Mouse (Mus musculus) embryo, embryonic 11 days (tissue): Measurements from ENCODE around the gene Med27.

Experiments used
- DNase-seq: peaks from one replicate; pipeline ENCODE4 v3.0.0-alpha.2; 2015

Med27 gene

DNA sequence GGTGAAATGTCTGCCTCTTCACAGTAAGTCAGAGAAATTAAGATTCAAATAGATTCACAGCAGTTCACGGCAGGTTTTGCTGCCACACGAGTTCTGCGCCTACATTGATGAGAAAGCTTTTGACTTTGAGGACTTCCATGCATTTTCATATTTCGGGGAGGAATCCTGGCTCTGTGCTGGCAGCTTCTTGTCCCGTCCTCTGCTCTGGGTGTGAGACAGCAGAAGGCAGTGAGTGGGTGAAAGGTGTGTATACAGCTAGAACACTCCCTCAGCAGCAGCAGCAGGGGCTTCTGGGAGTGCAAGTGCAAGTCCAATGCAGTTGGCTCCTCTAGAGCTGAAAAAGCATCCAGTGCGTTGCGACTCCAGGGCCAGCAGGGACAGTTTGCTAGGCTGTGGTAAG, 53.6 kb downstream of the Med27 start:
- no peak for DNase-seq

DNA sequence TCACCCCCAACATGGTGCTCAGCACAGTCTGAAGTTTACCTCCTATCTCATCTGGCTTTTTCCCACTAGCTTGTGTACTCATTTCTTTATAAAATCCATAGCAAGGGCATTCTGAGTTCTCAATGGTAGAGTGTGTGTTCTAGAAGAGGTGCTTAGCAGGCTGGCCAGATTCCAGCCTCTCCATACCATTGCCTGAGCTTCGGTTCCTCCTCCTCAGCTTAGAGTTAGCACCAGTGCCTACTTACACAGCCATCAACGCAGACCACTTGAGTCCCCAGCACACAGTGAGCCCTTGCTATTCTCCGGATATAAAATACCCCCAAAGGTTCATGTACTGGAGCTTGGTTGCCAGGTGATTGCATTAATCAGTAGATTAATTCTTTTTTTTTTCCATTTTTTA, 54.2 kb downstream of the Med27 start:
- no peak for DNase-seq

DNA sequence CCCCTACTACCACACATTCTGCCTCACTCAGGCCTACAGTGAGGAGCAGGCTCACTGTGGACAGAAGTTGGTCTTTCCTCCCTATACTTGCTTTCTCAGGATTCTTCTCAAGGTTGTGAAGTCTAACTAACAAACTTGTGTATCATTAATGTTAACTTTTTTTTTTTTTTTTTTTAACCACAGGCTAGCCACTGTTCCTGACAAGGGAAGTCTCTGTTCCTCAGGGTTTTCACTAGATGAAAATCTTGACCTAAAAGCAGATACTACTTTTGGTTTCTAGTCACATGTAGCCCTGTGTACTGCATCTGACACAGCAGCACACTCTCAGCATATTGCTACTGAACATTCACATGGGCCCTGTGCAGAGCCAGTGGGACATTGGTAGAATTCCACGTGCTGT, 55.2 kb downstream of the Med27 start:
- DNase-seq = no peak

DNA sequence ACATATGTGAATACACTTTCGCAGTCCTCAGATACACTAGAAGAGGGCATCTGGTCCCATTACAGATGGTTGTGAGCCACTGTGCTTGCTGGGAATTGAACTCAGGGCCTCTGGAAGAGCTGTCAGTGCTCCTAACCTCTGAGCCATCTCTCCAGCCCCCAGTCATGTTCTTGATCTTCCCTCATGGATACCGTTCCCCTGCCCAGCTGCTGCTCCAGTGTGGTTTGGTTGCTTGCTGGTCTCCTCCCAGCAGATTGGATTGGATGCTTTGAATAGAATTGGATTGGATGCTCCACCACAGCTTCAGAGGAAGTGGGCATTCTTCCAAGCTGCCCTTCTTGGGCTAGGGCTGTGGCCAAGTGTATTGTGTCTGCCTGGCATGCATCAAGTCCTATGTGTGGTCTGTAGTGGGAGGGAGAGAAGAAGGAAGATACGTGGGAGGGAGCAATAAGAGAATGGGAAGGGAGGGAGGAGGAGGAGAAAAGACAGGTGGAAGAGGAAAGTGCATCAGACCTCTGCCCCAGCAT, 56.0 kb downstream of the Med27 start:
- no peak for DNase-seq

DNA sequence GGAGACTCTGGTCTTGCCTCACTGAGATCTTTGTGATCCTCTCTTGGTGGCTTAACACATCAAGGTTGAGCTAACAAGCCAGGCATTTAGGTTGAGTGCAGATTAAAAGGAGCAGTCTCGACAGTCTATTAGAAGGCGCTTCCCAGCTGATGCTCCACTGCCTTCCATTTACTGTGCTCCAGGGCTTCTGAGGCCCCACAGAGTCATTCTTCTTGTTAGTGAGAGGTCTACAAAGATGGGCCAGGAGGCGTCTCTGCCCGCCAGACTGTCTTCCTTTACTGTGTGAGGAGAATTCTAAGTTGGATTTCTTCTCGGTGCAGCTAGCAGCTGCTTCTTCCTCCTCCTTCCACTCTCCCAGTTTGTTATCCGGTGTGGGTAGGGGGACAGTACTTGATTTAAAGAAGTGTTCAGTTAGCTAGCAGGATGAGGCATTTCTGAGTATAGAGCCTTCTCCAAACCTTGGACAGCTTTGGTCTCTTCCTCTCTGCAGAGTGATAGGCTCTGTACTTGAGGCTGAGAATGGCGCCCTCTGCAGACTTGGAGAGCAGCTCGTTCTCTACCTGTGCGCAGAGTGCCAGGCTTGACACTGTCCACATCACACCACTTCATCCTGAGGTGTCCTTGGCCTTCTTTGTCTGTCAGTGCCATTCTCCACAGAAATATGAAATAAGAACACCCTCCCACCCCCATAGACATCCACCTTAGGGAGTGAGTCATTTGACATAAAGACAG, 57.3 kb downstream of the Med27 start:
- DNase-seq = peak; percentile 22

DNA sequence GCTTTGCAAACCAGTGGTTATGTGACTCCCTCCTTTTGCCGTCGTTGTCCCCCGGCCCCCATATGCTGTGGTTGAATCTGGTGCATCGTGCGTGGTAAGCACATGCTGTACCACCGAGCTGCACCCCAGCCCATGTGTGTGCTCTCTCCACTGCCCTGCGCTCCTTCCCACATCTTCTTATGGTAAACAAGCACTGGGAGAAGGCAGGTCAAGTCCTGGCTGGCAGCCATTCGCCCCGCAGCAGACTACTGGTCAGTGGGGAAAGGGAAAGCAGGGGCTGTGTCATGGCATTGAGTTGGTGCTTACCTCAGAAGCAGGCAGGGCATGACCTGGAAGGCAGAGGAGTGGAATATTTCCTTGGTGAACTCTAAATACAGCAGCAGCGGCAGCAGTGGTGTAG, 58.3 kb downstream of the Med27 start:
- no peak for DNase-seq

DNA sequence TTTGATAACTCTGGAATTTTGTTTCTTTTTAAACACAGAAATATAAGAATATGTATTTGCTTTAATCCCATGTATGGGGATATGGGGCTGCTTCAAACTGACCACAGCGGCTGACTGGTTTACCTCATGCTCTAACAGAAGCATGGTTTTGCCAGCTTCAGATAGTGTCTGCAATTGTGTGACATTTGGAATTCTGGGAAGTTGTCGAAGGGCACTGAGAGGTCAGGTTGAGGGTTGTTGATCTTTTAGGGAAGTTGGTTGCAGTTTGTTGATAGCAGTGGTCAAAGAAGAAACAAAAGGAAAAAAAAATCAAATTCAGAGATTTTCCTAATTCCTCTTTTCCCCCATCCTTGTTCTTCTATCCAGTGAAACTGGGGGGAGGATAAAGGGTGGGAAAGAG, 59.2 kb downstream of the Med27 start:
- DNase-seq = no peak

DNA sequence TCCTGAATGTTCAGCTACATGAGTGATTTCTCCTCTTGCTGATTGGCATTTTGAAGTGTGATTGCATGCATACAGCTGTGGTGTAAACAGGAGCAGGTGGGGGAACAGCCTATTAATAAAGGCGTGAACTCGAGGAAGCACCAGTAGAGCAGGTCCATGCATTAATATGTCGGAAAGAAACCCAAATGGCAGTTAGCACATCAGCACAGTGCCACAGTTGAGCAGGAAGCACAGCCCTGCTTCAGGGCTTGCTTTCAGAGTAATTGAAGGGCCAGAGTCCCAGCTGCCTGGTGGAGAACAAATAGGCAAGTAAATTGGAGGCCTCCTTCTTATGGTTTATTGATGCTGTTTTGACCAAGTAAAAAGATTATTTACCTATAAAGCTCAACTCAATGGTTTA, 60.7 kb downstream of the Med27 start:
- no peak for DNase-seq

DNA sequence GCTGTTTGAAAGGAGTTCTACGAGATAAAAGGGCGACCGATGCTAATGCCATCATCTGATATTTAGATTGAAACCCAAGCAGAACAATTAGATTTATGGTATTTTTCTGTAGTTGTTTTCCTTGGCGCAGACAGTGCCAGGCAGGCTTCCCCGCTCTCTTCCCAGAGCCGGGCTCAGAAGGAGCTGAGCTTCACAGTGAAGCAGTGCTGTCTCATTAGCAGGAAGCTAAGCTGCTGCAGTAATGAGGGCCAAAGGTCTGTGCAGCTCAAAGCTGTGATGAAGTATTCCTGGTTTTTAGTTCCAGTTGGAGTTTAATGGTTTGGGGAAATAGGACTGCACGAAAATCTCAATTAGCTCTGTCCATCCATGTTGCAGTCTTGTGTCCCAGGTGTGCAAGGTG, 61.1 kb downstream of the Med27 start:
- no peak for DNase-seq

DNA sequence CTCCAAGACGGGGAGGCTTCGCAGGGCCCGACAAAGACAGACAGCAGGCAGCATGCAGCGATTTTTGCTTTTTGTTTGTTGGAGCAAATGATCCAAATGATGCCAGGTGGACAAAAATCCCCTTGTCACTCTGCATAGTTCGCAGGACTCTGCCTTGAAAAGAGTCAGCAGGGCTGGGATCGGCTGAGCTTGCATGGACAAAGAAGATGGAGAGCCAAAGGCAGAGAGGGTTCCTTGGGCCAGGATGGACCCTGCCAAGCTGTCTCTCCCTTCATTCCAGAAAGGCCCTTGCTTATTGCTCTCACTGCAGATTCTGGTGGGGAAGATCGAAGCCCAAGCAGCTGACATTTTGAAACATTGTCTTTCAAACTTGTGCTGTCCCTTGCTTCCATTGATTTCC, 64.3 kb downstream of the Med27 start:
- no peak for DNase-seq

DNA sequence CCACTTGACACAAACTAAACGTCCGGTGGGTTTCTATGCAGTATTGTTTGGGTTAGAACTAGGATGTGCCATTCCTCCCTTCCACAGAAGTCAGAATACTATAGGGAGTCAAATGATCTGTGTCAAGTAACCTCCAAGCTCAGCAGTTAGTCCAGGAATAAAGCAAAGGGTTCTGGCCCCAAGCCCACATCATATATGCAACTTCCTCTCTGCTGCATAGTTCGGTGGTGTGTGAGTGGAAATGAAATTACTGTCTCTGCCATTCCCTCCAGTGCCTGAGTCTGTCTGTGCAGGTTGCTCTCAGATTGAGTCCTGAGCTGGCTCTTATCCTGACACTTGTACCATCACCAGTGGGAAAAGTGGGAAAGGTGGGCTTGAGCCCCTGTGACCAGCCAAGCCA, 65.8 kb downstream of the Med27 start:
- DNase-seq = no peak

DNA sequence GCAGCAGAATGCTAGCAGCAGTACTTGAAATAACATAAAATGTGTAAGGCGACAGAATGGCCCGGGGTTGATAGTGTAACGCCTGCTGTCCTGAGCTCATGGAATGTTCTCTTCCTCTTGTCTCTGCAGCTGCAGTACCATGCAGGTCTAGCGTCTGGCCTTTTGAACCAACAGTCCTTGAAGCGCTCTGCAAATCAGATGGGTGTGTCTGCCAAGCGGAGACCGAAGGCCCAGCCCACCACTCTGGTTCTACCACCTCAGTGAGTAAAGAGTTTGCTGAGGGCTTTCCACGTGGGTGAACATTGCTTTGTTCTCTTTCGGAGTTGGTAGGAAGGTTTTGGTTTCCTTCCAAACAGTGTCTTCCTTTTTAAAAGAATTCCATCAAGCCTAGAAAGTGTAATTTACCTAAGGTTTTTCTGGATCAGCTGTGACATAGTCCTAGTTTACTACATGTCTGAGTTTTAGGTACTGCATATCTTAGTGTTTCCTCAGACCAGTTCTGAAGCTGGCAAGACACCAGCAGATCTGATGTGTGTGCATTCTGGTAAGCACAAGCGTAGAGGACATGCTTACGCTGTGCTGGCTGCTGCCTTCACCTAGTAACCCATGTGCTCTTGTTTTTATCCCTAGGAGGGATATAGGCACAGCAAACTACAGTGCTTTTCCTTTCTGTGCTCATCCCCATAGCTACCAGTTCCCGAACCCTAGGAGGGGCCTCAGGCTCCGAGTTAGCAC, 66.8 kb downstream of the Med27 start:
- no peak for DNase-seq

DNA sequence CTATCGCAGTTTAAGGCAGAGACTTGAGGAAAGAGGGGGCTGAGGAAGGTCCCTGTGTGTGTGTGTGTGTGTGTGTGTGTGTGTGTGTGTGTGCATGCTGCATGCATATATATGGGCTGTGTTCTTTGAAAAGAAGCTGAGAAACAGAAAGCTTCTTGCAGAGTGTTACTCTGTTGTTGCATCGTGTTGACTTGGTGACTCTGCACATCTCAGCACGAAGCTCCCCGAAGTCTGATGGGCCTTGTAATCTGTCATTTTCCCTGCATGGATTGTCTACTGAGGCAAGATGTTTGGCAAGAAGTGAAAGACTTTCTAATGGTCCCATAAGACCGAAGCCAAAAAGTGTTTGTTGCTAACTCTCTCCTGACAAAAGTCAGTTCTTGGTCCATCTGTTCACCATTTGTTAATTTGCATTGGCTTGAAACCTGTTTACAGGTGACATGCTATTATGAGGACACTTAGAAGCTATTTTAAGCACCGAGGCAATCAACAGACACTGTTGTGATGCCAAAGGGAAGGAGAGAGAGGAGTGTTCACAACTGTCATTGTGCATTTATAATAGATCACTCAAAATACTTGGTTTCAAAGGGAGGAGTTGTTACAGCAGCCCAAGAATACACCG, 68.3 kb downstream of the Med27 start:
- DNase-seq = no peak

DNA sequence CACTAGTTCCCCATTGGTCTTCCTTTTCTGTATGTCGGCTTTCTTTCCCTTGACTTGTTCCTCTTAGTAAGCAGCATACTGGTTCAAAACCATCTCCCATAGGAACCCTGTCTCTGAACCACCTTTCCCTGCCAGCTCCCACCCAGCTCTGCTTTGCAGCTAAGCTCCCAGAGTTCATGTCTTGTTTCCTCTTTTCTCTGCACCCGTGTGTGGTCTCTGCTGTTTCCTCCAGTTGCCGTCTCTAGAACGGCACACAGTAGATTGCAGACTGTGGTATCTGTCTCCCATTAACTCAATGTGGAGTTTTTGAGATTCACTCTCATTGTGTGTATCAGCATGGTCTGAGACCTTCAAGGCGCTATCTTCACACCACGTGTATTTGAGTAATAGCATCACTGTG, 71.9 kb downstream of the Med27 start:
- DNase-seq = no peak

DNA sequence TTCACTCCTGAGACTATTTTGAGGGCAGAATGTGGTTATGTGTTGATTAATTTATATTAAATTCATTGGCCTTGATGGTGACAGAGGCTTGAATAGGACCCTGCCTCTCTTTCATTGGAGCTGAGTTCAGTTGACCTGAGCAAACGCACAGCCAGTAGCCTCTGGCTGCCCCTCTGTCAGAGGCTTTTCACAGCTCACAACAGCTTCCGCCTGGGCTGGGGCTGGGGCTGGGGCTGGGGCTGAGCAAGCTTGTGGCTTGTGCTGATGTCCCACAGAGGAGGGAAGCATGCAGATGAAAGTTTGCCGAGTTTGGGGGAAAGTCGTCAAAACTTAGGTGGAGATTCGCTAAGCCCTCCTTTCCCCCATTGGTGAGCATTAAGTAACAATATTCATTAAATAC, 72.8 kb downstream of the Med27 start:
- DNase-seq = no peak

DNA sequence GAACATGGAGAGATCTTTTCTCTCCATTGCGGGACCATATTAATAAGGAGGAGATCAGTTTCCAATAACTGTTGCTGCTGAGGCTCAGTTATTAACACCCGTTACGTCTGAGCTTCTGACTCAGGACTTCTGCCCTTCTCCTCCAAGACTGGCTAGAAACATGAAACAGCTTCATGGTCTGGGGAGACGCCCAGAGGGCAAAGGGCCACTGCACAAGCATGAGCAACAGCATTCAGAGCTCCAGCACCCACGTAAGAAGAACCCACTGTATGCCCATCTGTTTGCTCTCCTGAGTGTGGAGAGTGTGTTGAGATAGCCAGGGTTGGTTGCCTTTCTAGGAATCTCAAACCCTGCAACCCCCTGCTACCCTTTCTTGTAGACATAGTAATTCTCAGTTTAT, 73.3 kb downstream of the Med27 start:
- no peak for DNase-seq

DNA sequence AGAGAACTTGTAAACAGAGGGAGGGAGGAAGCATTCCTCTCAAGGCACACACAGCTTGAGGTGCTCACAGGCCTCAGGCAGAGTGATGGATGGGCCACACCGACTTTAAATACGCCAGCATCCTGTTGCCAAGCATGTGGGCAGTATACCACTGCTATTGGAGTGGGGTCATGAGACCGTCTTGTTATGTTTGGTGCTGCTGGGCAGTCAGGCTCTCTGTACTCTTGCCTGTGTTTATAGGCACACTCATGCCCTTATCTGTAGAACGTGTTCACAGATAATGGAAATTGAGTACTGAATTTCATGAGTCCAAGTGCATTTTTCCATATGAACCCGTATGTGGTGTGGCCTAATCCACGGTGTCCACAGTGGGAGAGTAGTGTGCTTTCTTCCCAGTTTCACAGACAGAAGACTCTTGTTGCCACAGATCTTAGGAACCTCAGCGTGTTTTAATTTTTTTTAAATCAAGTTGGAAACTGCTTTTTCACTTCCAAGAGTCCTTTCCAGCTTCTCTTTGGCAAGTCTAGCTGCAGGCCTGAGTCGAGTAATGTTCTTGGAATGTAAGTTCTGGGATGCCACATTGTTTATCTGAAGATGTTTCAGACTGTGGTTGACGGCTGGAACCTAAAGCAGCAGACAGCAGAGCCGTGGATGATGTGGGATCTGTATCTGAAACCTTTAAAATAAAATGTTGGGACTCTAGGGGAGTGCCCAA, 75.7 kb downstream of the Med27 start:
- no peak for DNase-seq

DNA sequence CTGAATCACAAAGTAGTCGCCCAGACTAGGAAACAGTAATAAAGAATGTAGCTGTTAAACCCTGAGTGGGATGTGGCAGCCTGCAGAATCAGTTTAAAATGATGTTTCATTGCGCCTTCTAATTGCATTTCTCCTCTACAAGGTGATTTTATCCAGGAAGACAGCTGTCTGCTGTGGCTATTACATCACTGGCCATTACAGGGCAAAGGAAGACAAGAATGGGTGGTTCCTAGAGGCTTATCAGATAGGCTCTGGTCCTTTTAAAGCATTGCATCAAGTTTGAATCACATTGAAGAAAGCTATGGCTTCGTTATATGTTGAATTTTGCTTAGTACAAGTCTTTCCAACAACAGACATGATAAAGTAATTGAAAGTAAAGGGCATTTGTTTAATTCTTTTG, 76.4 kb downstream of the Med27 start:
- no peak for DNase-seq

DNA sequence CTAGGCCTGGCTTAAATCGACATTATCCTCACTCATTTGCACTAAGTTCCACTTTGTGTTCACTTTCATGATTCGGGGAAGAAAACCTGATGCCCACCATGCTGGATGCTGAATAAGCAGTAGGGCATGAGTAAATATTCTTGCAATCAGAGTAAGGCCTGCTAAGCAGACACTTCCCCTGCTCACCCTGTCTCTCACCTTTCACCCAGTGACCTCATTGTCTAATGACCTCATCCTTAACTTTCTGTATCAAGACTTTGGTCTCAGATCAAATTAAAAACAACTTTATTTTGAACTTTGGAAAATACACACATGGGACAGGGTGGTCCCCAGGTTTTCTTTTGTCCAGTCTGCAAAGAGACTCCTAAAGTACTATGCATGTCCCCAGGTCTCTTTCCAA, 78.8 kb downstream of the Med27 start:
- DNase-seq = no peak

DNA sequence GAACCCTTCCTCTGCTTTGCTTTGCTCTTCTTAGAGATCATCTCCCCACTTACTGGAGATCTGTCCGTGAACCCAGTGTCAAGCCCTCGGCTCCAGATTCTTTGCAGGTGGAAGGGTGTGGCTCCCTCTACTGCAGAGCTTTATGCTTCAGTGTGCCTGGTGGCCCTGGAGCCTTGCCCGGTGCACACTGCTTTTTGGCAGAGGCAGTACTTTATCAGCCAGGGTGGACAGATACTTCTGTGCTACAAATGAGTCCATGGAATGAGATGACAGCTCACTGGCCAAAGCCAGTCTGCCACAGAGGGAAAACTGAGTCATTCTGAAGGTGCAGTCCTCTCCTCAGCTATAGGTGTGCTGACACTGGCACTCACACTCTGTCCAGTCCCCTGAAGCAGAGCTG, 80.1 kb downstream of the Med27 start:
- DNase-seq = no peak

DNA sequence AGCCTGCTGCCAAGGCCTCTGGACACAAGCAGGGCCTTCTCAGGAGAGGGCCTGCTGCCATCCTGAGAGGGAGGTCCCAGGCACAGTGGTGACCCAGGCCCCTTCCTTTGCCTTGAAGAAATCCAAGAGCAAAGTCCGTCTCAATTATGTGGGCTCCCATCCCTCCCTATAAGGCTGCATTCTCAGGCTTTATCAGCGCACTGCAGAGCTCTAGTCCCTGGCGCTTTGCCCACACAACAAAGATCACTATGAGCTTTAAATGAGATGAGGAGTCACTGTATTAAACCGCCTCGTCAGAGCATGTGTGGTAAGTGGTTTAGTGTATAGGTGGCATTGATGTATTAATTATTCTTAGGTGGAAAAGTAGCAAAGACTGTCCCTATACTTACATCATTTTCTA, 85.9 kb downstream of the Med27 start:
- no peak for DNase-seq

DNA sequence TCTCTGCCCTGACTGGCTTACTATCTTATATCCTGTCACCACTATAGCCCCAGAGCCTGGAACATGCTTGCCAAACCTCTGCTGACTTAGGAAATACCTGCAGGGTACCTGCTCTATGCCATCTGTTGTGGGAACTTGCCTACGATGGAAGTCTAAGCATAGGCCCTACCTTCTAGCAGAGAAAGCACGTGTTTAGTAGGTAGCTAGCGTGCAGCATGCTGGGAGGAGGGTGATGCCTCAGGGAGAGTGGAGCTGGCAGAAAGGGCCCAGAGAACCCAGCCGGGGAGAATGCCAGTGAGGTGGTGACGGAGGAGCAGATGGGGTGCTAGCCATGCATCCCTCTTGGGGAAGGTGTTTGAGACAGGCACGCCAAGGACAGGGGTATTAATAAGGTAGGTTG, 89.8 kb downstream of the Med27 start:
- DNase-seq = no peak

DNA sequence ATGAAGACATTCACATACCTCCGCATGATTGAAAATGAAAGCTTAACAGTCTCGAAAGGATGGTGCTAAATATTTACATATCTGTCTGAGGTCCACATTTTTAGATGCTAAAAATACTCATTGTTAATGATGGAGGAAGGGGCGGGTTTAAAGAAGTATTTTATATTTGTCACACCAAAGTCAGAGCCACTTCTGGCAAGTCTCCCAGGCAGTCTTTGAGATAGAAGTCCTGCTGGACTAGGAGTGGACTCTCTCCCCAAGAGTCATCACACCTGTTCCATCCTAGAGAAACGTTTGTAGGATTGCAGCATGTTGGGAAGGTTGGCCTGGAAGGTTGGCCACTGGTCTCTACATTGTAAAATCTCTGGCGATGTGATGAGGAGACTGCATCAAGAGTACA, 90.5 kb downstream of the Med27 start:
- no peak for DNase-seq
